Mouse (Mus musculus): ENCODE results near the gene Acrbp.

Acrbp gene

GRCm38 (mm10) chr6:125071170-125071895 lies 21.8 kb downstream of the Acrbp start:
- DNase-seq (ENCODE audit: low read depth): peak; percentile 79

- no peak for DNase-seq (ENCODE audit: low read depth)
Observed at GRCm38 (mm10) chr6:125071896-125072279, 22.4 kb downstream of the Acrbp start.

GRCm38 (mm10) chr6:125073825-125074224 lies 24.3 kb downstream of the Acrbp start:
- peak; percentile 70 for DNase-seq (ENCODE audit: low read depth)

GRCm38 (mm10) chr6:125081394-125081793 lies 31.9 kb downstream of the Acrbp start:
- DNase-seq (ENCODE audit: low read depth): no peak

GRCm38 (mm10) chr6:125081797-125082560 lies 32.5 kb downstream of the Acrbp start:
- DNase-seq (ENCODE audit: low read depth): no peak

GRCm38 (mm10) chr6:125082801-125083386 lies 33.4 kb downstream of the Acrbp start:
- no peak for DNase-seq (ENCODE audit: low read depth)

GRCm38 (mm10) chr6:125084424-125084823 lies 34.9 kb downstream of the Acrbp start:
- DNase-seq (ENCODE audit: low read depth): peak; percentile 85

- DNase-seq (ENCODE audit: low read depth): no peak
Observed at GRCm38 (mm10) chr6:125087937-125088336, 38.4 kb downstream of the Acrbp start.

GRCm38 (mm10) chr6:125088561-125089321 lies 39.3 kb downstream of the Acrbp start:
- DNase-seq (ENCODE audit: low read depth): no peak

GRCm38 (mm10) chr6:125089521-125090321 lies 40.2 kb downstream of the Acrbp start:
- peak; percentile 39 for DNase-seq (ENCODE audit: low read depth)

GRCm38 (mm10) chr6:125090341-125091085 lies 41.0 kb downstream of the Acrbp start:
- no peak for DNase-seq (ENCODE audit: low read depth)

GRCm38 (mm10) chr6:125092372-125092771 lies 42.9 kb downstream of the Acrbp start:
- peak; percentile 55 for DNase-seq (ENCODE audit: low read depth)

- DNase-seq (ENCODE audit: low read depth): peak; percentile 42
Observed at GRCm38 (mm10) chr6:125094843-125095242, 45.4 kb downstream of the Acrbp start.

- peak; percentile 94 for DNase-seq (ENCODE audit: low read depth)
Observed at GRCm38 (mm10) chr6:125095391-125096278, 46.1 kb downstream of the Acrbp start, which contains the start of gene Chd4. Chd4 (plus strand) TSS chr6:125095981.

- DNase-seq (ENCODE audit: low read depth): no peak
Observed at GRCm38 (mm10) chr6:125096279-125096596, 46.7 kb downstream of the Acrbp start.

- DNase-seq (ENCODE audit: low read depth): peak; percentile 62
Observed at GRCm38 (mm10) chr6:125096597-125097345, 47.3 kb downstream of the Acrbp start.

- DNase-seq (ENCODE audit: low read depth): no peak
Observed at GRCm38 (mm10) chr6:125097346-125097689, 47.8 kb downstream of the Acrbp start.

- DNase-seq (ENCODE audit: low read depth): no peak
Observed at GRCm38 (mm10) chr6:125097951-125098350, 48.5 kb downstream of the Acrbp start.

GRCm38 (mm10) chr6:125098513-125098912 lies 49.0 kb downstream of the Acrbp start:
- DNase-seq (ENCODE audit: low read depth): no peak

Data from naive thymus-derived CD4-positive, alpha-beta T cell, adult 2 months (primary cell).